Mouse (Mus musculus) CH12.LX (cell line): ENCODE measurements around the gene Vhl.

Experiments used
- EP300 ChIP-seq: IDR thresholded peaks from 2 replicates; pipeline ENCODE4 v1.6.1; 2011; ENCODE audit warnings: low read length, improper control_type of control experiment
- HCFC1 ChIP-seq: IDR thresholded peaks from 2 replicates; pipeline ENCODE4 v1.6.1; 2012; ENCODE audit warnings: low read depth, mild to moderate bottlenecking, inconsistent platforms, low read length, improper control_type of control experiment
- JUN ChIP-seq: IDR thresholded peaks from 2 replicates; pipeline ENCODE4 v1.6.1; 2011; ENCODE audit warnings: low read depth, mild to moderate bottlenecking, low read length, improper control_type of control experiment, moderate library complexity; ENCODE audit not compliant: insufficient read depth
- POLR2A ChIP-seq: IDR thresholded peaks from 2 replicates; pipeline ENCODE4 v1.6.1; 2011; ENCODE audit warnings: low read depth, mild to moderate bottlenecking, improper control_type of control experiment, low read length
- POLR2AphosphoS2 ChIP-seq: IDR thresholded peaks from 2 replicates; pipeline ENCODE4 v1.6.1; 2011; ENCODE audit warnings: low read depth, low read length, improper control_type of control experiment

- no peak for TF ChIP-seq HCFC1
- TF ChIP-seq JUN = no peak
- no peak for TF ChIP-seq POLR2A
- no peak for TF ChIP-seq POLR2AphosphoS2
- TF ChIP-seq EP300 = no peak
These were observed 9.1 kb downstream of the Vhl start for GRCm38 (mm10) chr6:113632863-113633262.
